Mouse (Mus musculus) ES-Bruce4 (cell line): Measurements from ENCODE around the gene Tctex1d4. TPM values are rescaled to one million over a fixed set of nuclear protein-coding genes. Genes with fewer than 3 reads are reported as not detected.

ENCODE experiments used
- H3K27ac ChIP-seq: 2 replicates; pipeline ENCODE4 v1.5.1; 2012; ENCODE audit warnings: low read length, inconsistent platforms; ENCODE audit not compliant: insufficient read depth
- H3K27me3 ChIP-seq: 2 replicates; pipeline ENCODE4 v1.6.1; 2012; ENCODE audit warnings: mild to moderate bottlenecking, low read length, inconsistent platforms; ENCODE audit not compliant: control insufficient read depth, poor library complexity, insufficient read depth, severe bottlenecking
- H3K36me3 ChIP-seq: 2 replicates; pipeline ENCODE4 v1.6.1; 2012; ENCODE audit warnings: inconsistent platforms, mild to moderate bottlenecking, low read length, moderate library complexity; ENCODE audit not compliant: control insufficient read depth, poor library complexity, insufficient read depth, severe bottlenecking
- H3K4me1 ChIP-seq: one replicate; pipeline ENCODE4 v1.8.1; 2011; ENCODE audit warnings: low read length; ENCODE audit not compliant: control insufficient read depth, insufficient read depth
- H3K4me3 ChIP-seq: 2 replicates; pipeline ENCODE4 v1.5.1; 2011; ENCODE audit warnings: low read depth, mild to moderate bottlenecking, low read length
- H3K9ac ChIP-seq: 2 replicates; pipeline ENCODE4 v1.6.1; 2012; ENCODE audit warnings: low read depth, mild to moderate bottlenecking, inconsistent platforms; ENCODE audit not compliant: poor library complexity, severe bottlenecking
- H3K9me3 ChIP-seq: replicated peaks from 2 replicates; pipeline ENCODE4 v1.6.1; 2012; ENCODE audit warnings: mild to moderate bottlenecking, low read length, inconsistent platforms; ENCODE audit not compliant: control insufficient read depth, poor library complexity, insufficient read depth, severe bottlenecking
- CTCF ChIP-seq: IDR thresholded peaks from one replicate; pipeline ENCODE4 v1.8.1; 2011; ENCODE audit warnings: low read depth, low read length
- EP300 ChIP-seq: IDR thresholded peaks from 2 replicates; pipeline ENCODE4 v1.6.1; 2011; ENCODE audit warnings: low read depth, low read length; ENCODE audit not compliant: insufficient read depth
- POLR2A ChIP-seq: IDR thresholded peaks from one replicate; pipeline ENCODE4 v1.8.1; 2011; ENCODE audit warnings: low read length; ENCODE audit not compliant: insufficient read depth
- polyA plus RNA-seq: library from polyadenylated mRNA; stranded (reverse); fragments of >200 nt; gene quantifications from 2 replicates; pipeline ENCODE4 v1.2.4, GENCODE M21; 2011; ENCODE audit warnings: low read depth; ENCODE audit not compliant: missing spikeins, insufficient read depth, insufficient read length

Tctex1d4 gene
- polyA plus RNA-seq, 1 experiment = not detected

DNA sequence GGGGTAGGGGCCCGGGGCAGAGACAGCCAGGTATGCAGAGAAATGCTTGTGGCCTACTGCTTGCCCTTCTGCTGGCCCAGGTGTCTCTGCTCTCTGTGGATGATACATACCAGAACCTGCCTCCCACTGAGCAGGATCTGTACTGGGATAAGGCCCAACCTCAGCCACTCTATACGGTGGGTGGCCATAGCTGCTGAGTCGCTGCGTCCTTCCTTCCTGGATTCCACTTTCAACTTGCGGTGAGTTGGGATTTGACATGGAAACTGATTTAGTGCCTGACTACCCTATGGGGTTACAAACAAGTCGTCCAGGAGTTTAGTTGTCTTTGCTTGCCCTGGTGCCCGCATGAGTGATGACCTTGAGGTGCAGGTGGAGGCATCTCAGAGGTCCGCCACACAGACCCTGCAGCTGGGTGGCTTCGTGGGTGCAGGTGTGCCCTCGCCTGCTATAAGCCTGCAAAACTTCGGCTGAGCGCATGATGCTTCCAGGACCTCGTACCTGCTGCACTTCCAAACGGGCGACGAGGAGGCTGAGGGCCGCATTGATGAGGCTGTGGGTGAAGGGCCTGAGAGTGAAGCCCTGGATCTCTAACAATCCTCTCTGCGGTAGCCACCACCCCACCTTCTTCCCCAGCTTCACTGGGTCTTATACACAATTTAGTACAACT is 21.6 kb downstream of the Tctex1d4 start:
- Histone ChIP-seq H3K4me1 (no peaks in the 10 kb centered on the region), H3K4me3 (no peak overlapping the region), H3K27ac (peak overlapping the region; percentile 5; the same call in 1 of the 2 replicates), H3K27me3 (no peaks in the 10 kb centered on the region), H3K9ac (peak overlapping the region; percentile 13), H3K9me3 (no peaks in the 10 kb centered on the region), H3K36me3 (peaks cover 32% of the 10 kb centered on the region)
- no peak for TF ChIP-seq EP300
- no peak for TF ChIP-seq POLR2A
- no peak for TF ChIP-seq CTCF

DNA sequence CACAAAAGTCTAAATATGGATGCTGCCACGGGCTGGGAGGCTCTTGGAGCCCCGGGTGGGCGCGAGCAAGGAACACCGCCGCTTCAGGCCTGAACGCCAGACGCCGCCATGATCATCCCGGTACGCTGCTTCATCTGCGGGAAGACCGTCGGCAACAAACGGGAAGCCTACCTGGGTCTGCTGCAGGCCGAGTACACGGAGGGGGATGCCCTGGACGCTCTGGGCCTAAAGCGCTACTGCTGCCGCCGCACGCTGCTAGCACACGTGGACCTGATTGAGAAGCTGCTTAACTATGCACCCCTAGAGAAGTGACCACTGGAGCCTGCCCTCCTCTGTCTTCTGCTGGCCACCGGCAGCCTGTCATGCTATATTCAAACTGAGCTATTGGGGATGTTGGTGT is 22.2 kb downstream of the Tctex1d4 start:
- Histone ChIP-seq H3K9ac (peak overlapping the region; percentile 13), H3K4me3 (peak overlapping the region; percentile 8), H3K36me3 (peaks cover 39% of the 10 kb centered on the region), H3K27ac (peak overlapping the region; percentile 5), H3K9me3 (no peaks in the 10 kb centered on the region), H3K4me1 (no peaks in the 10 kb centered on the region), H3K27me3 (no peaks in the 10 kb centered on the region)
- no peak for TF ChIP-seq EP300
- TF ChIP-seq CTCF = no peak
- TF ChIP-seq POLR2A = no peak

DNA sequence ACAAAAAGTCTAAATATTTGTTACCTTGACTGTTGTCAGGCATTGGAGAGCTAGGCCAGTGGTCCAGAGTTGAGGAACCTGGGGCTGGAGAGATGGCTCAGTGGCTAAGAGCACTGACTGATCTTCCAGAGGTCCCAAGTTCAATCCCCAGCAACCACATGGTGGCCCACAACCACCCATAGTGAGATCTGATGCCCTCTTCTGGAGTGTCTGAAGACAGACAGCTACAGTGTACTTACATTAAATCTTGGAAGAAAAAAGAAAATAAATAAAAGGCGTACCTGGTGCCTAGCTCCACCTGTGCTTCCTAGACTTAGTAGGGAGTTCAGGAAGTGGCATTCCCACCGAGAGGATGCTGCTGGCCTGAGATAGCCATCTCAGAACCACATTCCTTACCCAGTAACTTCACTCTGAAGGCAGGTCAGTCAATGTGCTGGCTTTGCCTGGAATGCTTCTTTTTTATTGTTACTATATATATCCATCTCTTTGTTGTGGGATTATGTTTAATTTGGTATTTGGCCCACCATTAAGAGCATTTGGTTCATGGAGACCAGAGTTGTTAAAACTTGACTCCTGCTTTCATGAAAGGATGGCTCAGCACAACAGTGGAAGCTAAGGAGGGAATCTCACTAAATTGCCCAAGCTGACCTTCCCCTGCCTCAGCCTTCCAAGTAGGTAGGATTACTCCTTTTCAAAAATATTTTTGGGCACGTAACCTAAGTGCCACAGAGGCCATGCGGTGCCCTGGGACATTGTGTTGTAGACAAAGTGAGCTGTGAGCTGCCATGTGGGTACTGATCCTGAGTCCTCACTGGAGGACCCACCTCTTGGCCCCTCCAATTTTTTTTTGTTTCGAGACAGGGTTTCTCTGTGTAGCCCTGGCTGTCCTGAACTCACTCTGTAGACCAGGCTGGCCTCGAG is 23.0 kb downstream of the Tctex1d4 start:
- peak overlapping the region; percentile 73 for H3K27ac ChIP-seq
- TF ChIP-seq CTCF = no peak
- TF ChIP-seq POLR2A = no peak
- no peak for TF ChIP-seq EP300
- no peaks in the 10 kb centered on the region for H3K9me3 ChIP-seq
- H3K4me1 ChIP-seq = no peaks in the 10 kb centered on the region
- peak overlapping the region; percentile 8; the same call in 1 of the 2 replicates for H3K4me3 ChIP-seq
- H3K36me3 ChIP-seq = peaks cover 46% of the 10 kb centered on the region
- no peaks in the 10 kb centered on the region for H3K27me3 ChIP-seq
- peak overlapping the region; percentile 13; the same call in 1 of the 2 replicates for H3K9ac ChIP-seq

DNA sequence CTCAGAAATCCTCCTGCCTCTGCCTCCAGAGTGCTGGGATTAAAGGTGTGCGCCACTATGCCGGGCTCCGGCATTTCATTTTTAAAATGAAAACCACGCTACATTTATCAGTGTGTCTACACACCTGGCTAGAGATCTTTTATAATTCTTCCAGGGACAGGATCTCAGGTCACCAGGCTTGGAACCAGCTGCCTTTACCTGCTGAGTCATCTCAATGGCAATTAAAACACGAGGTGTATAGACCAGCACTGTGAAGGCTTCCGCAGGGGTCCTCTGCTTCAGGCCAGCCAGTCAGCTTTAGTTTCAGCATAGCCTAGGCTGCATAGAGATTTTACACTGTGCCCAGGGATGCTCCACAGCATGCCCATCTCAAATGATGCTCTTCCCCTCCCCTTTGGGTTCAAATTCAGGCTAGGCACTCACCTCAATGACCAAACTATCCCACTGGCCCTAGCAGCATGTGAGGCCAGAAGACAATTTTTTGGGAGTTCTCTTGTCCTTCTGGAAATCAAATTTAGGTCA is 23.7 kb downstream of the Tctex1d4 start:
- no peaks in the 10 kb centered on the region for H3K4me1 ChIP-seq

DNA sequence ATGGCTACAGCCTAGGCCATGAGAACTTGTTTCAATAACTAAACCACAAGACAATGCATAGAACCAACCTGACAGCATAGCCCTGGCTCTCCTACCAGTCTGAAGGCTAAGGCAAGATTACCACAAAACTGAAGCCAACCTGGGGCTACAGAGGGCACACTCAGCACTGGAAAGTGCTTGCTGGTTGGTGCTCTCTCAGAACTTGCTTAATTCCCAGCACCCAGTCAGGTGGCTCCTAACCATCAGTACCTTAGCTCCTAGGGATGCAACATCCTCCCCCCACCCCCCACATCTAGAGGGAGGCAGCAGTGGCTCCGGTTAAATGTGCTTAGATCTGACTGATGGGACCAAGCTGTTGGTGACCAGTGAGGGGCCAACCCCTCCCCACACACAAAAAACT is 24.8 kb downstream of the Tctex1d4 start:
- TF ChIP-seq POLR2A (no peak), CTCF (no peak), EP300 (no peak)
- Histone ChIP-seq H3K9ac (peak overlapping the region; percentile 57), H3K27me3 (no peaks in the 10 kb centered on the region), H3K36me3 (peaks cover 57% of the 10 kb centered on the region), H3K9me3 (no peaks in the 10 kb centered on the region), H3K4me1 (no peaks in the 10 kb centered on the region), H3K27ac (peak overlapping the region; percentile 92), H3K4me3 (peak overlapping the region; percentile 24)

More for the DNA sequence above, 23.7 kb downstream of the Tctex1d4 start:
- TF ChIP-seq POLR2A = no peak
- TF ChIP-seq CTCF = no peak
- TF ChIP-seq EP300 = no peak
- H3K4me3 ChIP-seq = no peak overlapping the region
- H3K9me3 ChIP-seq = no peaks in the 10 kb centered on the region
- H3K27ac ChIP-seq = peak overlapping the region; percentile 73
- H3K36me3 ChIP-seq = peaks cover 53% of the 10 kb centered on the region
- no peak overlapping the region for H3K9ac ChIP-seq
- no peaks in the 10 kb centered on the region for H3K27me3 ChIP-seq
